Mouse (Mus musculus): ENCODE results near the gene Trex1. TPM values are rescaled to one million over a fixed set of nuclear protein-coding genes. Genes with fewer than 3 reads are reported as not detected.

Gene Trex1
- polyA plus RNA-seq, 1 experiment: 37.3 TPM

GRCm38 (mm10) chr9:109016973-109017604 lies 42.4 kb downstream of the Trex1 start:
- no peak for DNase-seq (ENCODE audit: low spot score)

- DNase-seq (ENCODE audit: low spot score): no peak
Measured at GRCm38 (mm10) chr9:109015397-109015796, 44.1 kb downstream of the Trex1 start.

GRCm38 (mm10) chr9:109010316-109010690 lies 49.2 kb downstream of the Trex1 start:
- no peak for DNase-seq (ENCODE audit: low spot score)

- no peak for DNase-seq (ENCODE audit: low spot score)
Measured at GRCm38 (mm10) chr9:109009636-109010315, 49.8 kb downstream of the Trex1 start.

GRCm38 (mm10) chr9:109008994-109009635 lies 50.4 kb downstream of the Trex1 start:
- no peak for DNase-seq (ENCODE audit: low spot score)

GRCm38 (mm10) chr9:109008081-109008480 lies 51.5 kb downstream of the Trex1 start:
- DNase-seq (ENCODE audit: low spot score): no peak

Other genes with a start within 250 kb of the Trex1 start
- 0.19 and 0.23 TPM in 2 replicates for gene Celsr3, start 233.4 kb downstream of the Trex1 start, polyA plus RNA-seq (2012; rRNA removed)
- gene Slc26a6, start 206.5 kb downstream of the Trex1 start, polyA plus RNA-seq (2012; rRNA removed): 9.7 and 9.8 TPM in 2 replicates
- gene Tmem89, start 145.1 kb downstream of the Trex1 start, polyA plus RNA-seq (2012; rRNA removed): not detected in 2 replicates
- gene Uqcrc1, start 123.1 kb downstream of the Trex1 start, polyA plus RNA-seq (2012; rRNA removed): 278 and 302 TPM in 2 replicates
- 3.3 and 4.7 TPM in 2 replicates for gene Col7a1, start 106.1 kb downstream of the Trex1 start, polyA plus RNA-seq (2012; rRNA removed)
- 0.43 and 0.51 TPM in 2 replicates for gene Ucn2, start 73.7 kb downstream of the Trex1 start, polyA plus RNA-seq (2012; rRNA removed)
- gene Pfkfb4, start 68.0 kb downstream of the Trex1 start, polyA plus RNA-seq (2012; rRNA removed): 16.3 and 19.4 TPM in 2 replicates
- gene Shisa5, start 21.2 kb downstream of the Trex1 start, polyA plus RNA-seq (2012; rRNA removed): 201 and 202 TPM in 2 replicates
- 17.1 and 17.6 TPM in 2 replicates for gene Atrip, start 14.4 kb upstream of the Trex1 start, polyA plus RNA-seq (2012; rRNA removed)
- 10.9 and 14.0 TPM in 2 replicates for gene Ccdc51, start 22.8 kb upstream of the Trex1 start, polyA plus RNA-seq (2012; rRNA removed)
- 118 and 126 TPM in 2 replicates for gene Tma7, start 22.9 kb upstream of the Trex1 start, polyA plus RNA-seq (2012; rRNA removed)
- 19.9 and 26.2 TPM in 2 replicates for gene Plxnb1, start 35.7 kb upstream of the Trex1 start, polyA plus RNA-seq (2012; rRNA removed)
- gene Fbxw21, start 102.3 kb upstream of the Trex1 start, polyA plus RNA-seq (2012; rRNA removed): not detected in 2 replicates
- gene Fbxw13, start 136.2 kb upstream of the Trex1 start, polyA plus RNA-seq (2012; rRNA removed): not detected in 2 replicates
- gene Fbxw20, start 175.0 kb upstream of the Trex1 start, polyA plus RNA-seq (2012; rRNA removed): 0.06 TPM in 1 of 2 replicates, not detected in the other
- 0.07 and 0.09 TPM in 2 replicates for gene Fbxw14, start 227.9 kb upstream of the Trex1 start, polyA plus RNA-seq (2012; rRNA removed)

All from urinary bladder, adult 2 months (tissue).